Mouse (Mus musculus): ENCODE results near the gene Thada.
"Not testable (repeated sequence)": the region's sequence is repeated elsewhere in the genome, so short reads cannot be mapped to it uniquely, and the experiment has no call there.

Gene Thada

DNA sequence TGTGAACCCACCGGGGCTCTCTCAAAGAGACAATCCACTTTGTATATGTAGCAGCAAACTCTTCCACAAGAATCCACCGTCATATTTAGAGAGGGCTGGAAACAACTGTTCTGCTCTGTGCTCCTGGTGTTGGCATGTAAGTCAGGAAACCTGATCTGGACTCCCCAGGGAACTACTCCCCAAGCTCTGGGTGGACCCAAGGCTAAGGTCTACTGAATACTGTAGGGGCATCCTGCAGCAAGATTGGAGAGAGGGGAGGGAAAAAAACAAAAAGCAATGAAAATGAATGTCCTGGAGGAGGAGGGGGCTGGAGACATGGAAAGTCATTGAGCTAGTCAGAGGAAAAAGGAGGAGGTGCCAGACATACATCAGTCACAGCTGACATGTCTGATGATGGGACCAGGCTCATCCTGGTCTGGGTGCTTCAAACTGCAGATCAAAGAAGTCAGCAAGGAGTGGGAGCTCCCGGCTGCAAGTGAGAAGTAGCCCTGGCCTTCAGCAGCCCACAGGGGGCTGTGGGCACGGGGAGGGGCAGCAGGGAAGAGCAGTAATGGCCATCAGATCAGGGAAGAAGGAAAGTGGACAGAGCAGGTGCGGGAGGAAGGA is 208.0 kb downstream of the Thada start:
- DNase-seq = no peak

DNA sequence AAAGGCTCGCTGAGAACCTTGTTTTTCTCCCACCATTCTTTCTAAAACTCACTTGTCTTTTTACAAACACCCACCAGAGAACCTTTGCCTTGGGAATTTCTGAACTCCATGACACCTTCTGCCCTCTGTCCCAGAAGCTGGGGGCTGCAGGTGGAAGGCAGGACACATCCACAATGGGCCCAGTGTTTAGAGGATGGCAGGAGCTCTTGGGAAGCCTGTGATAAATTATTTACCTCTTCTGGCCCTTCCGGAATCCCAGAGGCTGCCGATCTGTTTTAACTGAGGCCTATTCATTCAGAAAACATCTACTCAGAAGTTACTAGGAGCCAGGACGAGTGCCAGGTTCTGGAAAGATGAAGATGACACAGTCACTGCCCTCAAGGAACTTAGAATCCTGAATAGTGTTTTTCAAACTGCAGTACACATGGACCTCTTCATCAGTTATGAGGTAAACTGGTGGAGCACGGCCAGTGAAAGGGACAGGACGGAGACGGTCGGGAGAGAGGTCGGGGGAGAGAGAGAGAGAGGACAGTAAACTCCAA is 209.7 kb downstream of the Thada start:
- no peak for DNase-seq

DNA sequence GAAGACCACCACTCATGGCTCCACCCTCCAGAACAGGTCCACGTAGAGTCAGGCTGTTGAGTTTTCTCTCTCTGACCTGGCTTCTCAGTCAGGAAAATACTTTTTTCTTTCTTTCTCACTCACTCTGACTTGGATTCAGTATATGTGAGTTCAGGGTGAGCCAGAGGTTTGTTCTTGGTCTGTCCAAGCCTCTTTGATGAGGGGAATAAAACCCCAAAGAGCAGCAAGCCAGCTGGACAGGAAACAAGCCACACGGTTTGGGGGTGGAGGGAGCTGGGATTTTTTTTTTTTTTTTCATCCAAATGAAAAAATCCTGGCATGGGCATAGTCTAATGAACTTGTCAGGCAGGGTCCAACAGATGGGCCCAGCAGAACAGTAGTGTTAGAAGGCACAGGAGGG is 210.2 kb downstream of the Thada start:
- no peak for DNase-seq

DNA sequence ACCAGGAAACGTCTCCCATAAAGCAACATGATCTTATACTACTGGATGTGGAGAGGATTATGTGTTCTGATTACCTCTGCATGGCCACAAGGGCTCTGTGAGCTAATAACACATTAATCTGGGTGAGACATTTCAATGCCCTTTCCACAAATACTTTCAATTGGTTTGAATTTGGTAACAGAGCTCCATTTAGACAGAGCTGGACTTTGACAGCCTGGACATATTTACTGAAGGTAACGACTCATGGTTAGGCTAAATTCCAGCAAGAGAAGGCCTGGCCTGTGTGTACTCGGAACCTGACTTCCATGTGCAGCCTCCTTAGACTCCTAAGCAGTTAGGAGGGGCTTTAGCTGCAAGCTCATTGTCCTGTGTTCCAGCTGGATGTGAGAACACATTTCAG is 214.6 kb downstream of the Thada start:
- no peak for DNase-seq

DNA sequence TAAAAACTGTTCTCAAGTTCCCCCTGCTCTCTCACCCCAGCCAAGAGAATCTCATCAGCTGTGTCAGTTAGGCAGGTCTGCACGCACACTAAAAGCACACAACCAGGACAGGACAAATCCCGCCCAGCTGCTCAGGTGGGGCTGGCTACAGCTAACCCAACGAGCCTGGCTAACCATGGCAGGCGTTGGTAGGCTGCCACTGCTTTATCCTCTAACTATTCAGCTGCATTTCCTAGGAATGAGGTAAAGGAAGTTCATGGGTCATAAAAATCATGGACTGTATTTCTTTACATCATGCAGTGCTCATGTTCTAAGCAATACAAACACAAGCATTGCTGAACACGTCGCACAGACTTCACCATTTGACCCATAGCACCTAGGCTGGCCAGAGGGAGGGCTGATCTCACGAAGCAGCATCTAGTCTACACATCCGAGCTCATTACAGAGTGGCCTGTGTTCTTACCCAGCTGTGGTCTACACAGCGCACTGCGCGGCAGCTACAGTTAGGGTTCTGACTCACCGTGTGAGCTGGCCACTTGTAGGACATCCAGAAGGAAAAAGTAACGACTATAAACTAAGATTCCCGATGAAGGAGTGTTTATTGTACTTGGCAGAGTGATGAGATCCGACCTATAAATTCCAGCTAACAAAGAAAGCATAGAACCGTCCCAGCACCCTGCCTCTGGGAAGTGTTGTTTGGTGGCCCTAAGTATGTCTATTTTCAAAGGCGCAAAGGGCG is 221.7 kb downstream of the Thada start:
- DNase-seq = no peak

- no peak for DNase-seq
Measured at GRCm38 (mm10) chr17:84243759-84244158, 222.2 kb downstream of the Thada start.

- DNase-seq = no peak
Measured at GRCm38 (mm10) chr17:84241308-84241957, 224.6 kb downstream of the Thada start.

- DNase-seq = no peak
Measured at GRCm38 (mm10) chr17:84239679-84240292, 226.2 kb downstream of the Thada start.

GRCm38 (mm10) chr17:84238174-84238573 is 227.8 kb downstream of the Thada start:
- DNase-seq = no peak

GRCm38 (mm10) chr17:84236781-84237557 is 229.0 kb downstream of the Thada start:
- DNase-seq = peak in 1 of 2 experiments; percentile 34

GRCm38 (mm10) chr17:84235399-84235928 is 230.5 kb downstream of the Thada start:
- DNase-seq = no peak

DNA sequence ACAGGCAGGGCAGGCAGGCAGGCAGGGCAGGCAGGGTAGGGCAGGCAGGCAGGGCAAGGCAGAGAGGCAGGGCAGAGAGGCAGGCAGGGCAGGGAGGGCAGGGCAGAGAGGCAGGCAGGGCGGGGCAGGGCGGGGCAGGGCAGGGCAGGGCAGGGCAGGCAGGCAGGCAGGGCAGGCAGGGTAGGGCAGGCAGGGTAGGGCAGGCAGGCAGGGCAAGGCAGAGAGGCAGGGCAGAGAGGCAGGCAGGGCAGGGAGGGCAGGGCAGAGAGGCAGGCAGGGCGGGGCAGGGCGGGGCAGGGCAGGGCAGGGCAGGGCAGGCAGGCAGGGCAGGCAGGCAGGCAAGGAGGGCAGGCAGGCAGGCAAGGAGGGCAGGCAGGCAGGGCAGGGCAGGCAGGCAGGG is 231.2 kb downstream of the Thada start:
- DNase-seq = not testable (repeated sequence)

DNA sequence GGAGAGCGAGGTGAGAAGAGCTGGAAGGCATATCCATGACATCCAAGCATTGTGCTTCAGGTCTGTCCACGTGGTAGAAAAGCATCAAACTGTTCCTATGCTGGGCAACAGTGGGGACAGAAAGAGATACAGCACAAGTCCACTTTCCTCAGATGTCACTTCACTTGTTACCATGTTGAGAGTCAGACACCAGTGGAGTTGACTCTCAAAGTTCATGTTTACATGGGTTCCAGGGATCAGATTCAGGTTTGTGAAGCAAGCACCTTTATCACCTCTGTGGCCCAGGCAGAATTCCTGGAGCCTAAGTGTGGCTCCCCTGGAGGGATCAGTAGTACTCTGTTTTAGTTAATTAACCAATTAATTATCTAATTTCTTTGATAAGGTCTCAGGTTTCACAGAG is 232.2 kb downstream of the Thada start:
- DNase-seq = no peak

DNA sequence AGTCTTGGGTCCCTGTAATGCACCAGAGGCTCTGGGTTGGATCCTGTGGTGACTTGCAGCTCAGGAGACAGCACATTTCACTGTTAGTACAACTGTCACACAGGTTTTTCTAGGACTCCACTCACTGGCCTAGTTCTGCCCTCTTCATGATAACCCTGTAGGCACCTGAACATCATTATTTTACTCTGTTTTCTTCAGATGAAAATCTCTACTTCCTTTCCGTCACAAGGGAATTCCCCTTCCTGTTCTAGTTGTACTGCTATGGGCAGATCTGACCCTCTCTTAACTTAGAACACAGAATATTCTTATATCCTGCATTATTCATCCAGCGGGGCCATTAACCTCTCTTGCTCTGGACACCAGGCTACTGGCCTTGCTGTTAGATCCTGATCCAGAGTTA is 234.6 kb downstream of the Thada start:
- no peak for DNase-seq

DNA sequence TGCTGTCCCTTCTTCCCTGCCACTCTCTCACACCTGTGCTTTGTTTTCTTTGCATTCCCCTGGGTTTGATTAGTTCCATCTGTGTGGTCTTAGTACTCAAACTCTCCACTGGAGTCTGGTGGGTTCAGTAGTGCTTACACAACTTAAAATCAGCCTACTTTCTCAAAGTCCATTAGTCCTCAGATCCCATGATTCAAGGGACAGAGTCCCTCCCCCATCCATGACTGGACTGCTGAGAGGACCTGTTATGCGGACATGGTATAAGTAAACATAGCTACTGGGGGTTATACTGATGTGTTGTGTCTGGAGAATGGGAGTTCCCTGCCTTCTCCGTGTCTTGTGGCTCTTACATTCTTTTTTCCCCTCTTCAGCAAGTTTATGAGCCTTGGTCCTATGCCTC is 237.8 kb downstream of the Thada start:
- DNase-seq = no peak

DNA sequence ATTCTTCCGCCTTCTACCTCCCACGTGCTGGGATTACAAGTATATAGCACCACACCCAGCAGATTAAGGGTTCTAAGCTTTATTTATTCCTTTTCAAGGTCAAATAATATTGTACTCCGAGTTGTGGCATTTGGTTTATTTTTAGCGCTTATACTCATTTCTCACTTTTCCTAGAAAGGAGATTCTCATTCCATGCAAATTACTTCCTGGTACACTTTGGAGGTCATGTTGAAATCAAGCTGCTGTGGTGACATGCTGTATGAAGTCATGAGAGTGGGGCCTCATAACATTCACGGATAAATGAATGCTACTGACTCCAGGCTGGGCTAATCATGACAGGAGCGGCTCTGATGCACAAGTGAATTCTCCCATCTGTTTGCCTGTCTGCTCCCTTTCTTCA is 239.3 kb downstream of the Thada start:
- no peak for DNase-seq

DNA sequence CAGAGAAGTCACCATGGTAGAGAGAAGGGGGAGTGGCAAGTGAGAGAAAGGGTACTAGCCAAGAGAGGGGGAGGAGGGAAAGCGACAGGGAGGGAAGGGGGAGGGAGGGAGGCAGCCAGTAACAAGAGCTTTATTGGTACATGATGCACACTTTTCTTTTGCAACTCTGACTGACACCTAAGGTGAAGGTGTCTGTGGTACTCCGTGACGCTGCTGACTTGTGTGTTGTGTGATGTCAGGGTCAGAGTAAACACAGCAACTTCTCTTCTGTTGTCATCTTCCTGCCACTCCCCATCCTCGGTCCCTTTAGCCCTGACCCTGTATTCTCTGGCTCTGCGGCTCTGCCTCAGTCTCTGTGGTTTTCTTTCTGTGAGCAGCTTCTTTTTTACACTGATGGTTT is 239.8 kb downstream of the Thada start:
- DNase-seq = no peak

DNA sequence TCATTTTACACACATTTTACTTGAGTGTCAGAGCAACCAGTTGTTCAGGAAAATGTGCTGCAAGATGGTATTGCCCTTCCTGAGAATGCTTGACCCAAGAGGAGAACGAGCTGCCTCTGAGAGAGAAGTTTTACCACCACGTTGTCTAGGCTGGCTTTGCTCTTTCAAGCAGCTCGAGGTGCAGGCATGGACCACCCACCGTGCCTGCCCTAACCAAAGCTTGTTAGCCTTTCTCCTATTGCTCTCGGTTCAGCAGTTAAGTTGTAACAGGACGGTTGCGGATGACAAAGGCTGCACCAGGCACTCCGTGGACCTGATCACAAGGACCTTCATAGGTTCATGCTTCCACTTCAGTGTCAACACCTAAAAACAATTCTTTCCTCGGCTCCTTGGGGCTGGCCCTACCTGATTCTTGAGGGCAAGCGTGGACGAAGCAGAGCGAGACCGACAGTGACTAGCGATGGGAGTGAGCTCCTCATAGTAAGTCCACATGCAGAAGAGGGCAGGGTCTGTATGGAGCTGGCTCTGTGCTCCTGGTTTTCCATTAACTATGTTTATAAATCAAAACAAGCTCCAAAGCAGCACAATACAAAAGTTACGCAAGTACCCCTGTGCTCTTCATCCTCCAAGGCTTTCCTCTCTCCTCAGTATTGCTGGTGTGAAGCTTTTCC is 241.7 kb downstream of the Thada start:
- DNase-seq = no peak

DNA sequence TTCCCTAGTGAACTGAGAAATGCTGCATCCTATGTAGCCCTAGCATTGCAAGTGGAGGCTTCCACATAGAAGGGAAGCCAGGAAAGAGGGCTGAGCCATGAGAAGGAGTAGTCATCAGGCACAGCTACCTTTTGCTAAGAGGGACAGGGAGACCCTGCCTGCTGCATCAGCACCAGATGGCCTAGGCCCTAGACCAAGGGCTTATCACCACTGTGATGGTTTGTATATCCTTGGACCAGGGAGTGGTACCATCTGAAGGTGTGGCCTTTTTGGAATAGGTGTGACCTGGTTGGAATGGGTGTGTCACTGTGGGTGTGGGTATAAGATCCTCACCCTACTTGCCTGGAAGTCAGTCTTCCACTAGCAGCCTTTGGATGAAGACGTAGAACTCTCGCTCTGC is 247.2 kb downstream of the Thada start:
- DNase-seq = not testable (repeated sequence)

- no peak for DNase-seq
Measured at GRCm38 (mm10) chr17:84217696-84218095, 248.3 kb downstream of the Thada start.

GRCm38 (mm10) chr17:84215264-84215960 is 250.6 kb downstream of the Thada start:
- DNase-seq = no peak
